Mouse (Mus musculus): Measurements from ENCODE around the gene 9130409I23Rik. TPM values are rescaled to one million over a fixed set of nuclear protein-coding genes. Genes with fewer than 3 reads are reported as not detected.

The 9130409I23Rik gene
- polyA plus RNA-seq, 1 experiment = not detected

DNA sequence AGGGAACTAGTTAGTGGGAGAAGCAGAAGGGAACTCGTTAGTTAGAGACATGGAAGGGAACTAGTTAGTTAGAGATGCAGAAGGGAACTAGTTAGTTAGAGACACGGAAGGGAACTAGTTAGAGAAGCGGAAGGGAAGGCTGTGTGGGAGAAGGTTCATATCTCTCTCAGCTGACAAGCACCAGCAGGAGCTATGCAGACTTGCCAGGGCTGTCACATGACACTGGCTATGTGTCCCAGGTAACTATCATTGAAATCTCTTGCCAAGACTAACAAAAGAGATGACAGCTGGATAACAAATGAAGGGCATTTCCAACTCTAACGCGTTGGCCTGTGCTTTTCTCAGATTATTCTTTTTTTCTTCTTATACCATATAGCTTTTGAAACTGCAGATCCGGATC, 13.6 kb downstream of the 9130409I23Rik start:
- no peaks in the 10 kb centered on the region for H3K4me1 ChIP-seq (ENCODE audit: control insufficient read depth, insufficient read depth, low read length)
- TF ChIP-seq CTCF (IDR thresholded peaks at IDR 0.05; ENCODE audit: control insufficient read depth, insufficient read depth, insufficient replicate concordance, low read depth, low read length) = no peak
- no peak for TF ChIP-seq POLR2A (IDR thresholded peaks at IDR 0.05; ENCODE audit: control insufficient read depth, low read depth, low read length)

DNA sequence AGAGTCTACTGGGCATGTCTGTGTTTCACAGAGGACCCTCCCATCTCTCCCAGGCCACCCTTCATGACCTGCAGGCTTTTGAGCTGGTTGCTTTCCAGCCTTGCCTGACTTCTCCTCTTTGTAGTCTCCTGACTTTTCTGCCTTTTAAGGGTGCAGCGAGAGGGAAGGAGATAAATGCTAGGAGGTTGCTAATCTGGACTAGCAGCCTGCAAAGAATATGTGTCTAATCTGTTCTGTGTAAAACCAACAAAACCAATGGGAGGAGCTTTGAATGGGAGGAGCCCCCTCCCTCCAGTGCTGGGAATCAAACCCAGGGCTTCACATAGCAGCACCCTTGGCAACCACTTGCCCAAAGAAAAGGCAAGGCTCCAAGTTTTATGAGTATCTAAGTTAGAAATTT, 17.3 kb downstream of the 9130409I23Rik start:
- Histone ChIP-seq H3K36me3 (ENCODE audit: control insufficient read depth, insufficient read depth, low read length) (no peaks in the 10 kb centered on the region), H3K4me3 (ENCODE audit: control insufficient read depth, low read depth, low read length) (no peak overlapping the region), H3K27ac (ENCODE audit: control insufficient read depth, insufficient read depth, low read depth, low read length) (no peak overlapping the region), H3K27me3 (ENCODE audit: control insufficient read depth, insufficient read depth, low read length) (no peaks in the 10 kb centered on the region), H3K4me1 (ENCODE audit: control insufficient read depth, insufficient read depth, low read length) (no peaks in the 10 kb centered on the region)
- TF ChIP-seq POLR2A (IDR thresholded peaks at IDR 0.05; ENCODE audit: control insufficient read depth, low read depth, low read length) = no peak
- no peak for TF ChIP-seq CTCF (IDR thresholded peaks at IDR 0.05; ENCODE audit: control insufficient read depth, insufficient read depth, insufficient replicate concordance, low read depth, low read length)

More for the DNA sequence above, 13.6 kb downstream of the 9130409I23Rik start:
- Histone ChIP-seq H3K27me3 (ENCODE audit: control insufficient read depth, insufficient read depth, low read length) (no peaks in the 10 kb centered on the region), H3K36me3 (ENCODE audit: control insufficient read depth, insufficient read depth, low read length) (no peaks in the 10 kb centered on the region), H3K4me3 (ENCODE audit: control insufficient read depth, low read depth, low read length) (no peak overlapping the region), H3K27ac (ENCODE audit: control insufficient read depth, insufficient read depth, low read depth, low read length) (no peak overlapping the region)

DNA sequence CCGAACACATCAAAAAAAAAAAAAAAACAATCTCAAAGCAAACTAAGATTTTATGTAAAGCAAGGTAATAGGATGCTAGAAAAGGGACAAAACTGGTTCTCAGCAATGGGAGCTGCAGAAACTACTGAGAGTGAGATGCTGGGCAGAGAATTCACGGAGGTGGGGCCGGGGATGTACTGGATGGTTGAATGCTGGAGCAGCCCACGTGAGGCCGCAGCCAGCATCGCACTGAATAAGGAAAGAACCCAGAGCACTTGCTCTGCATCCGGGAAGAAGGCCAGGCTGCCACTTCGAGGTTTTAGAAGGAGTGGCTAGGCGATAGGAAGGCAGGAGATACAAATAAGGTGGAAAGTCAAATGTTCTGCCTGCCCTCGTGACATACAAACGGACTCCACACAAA, 18.6 kb downstream of the 9130409I23Rik start:
- H3K27ac ChIP-seq (ENCODE audit: control insufficient read depth, insufficient read depth, low read depth, low read length) = no peak overlapping the region
- H3K36me3 ChIP-seq (ENCODE audit: control insufficient read depth, insufficient read depth, low read length) = no peaks in the 10 kb centered on the region
- no peaks in the 10 kb centered on the region for H3K4me1 ChIP-seq (ENCODE audit: control insufficient read depth, insufficient read depth, low read length)
- no peak for TF ChIP-seq CTCF (IDR thresholded peaks at IDR 0.05; ENCODE audit: control insufficient read depth, insufficient read depth, insufficient replicate concordance, low read depth, low read length)
- no peak for TF ChIP-seq POLR2A (IDR thresholded peaks at IDR 0.05; ENCODE audit: control insufficient read depth, low read depth, low read length)
- H3K4me3 ChIP-seq (ENCODE audit: control insufficient read depth, low read depth, low read length) = no peak overlapping the region
- H3K27me3 ChIP-seq (ENCODE audit: control insufficient read depth, insufficient read depth, low read length) = no peaks in the 10 kb centered on the region

DNA sequence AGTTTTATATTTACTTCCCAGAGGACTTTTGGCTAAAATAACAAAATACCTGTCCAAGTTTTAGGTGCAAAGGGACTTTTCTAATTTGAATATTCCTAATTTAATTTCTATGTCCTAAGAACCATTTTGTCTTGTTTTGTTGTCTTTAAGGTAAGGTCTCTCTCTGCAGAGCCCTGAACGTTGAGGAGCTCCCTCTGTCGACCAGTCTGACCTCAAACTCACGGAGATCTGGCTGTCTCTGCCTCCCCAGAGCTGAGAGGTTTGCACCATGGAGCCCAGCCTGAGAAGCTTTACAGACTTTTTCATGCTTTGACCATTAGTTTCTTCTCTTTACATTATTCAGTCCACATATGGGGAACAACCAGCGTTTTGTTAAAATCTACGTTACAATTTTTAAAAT, 22.0 kb downstream of the 9130409I23Rik start:
- no peaks in the 10 kb centered on the region for H3K4me1 ChIP-seq (ENCODE audit: control insufficient read depth, insufficient read depth, low read length)
- no peaks in the 10 kb centered on the region for H3K27me3 ChIP-seq (ENCODE audit: control insufficient read depth, insufficient read depth, low read length)
- H3K27ac ChIP-seq (ENCODE audit: control insufficient read depth, insufficient read depth, low read depth, low read length) = no peak overlapping the region
- no peak for TF ChIP-seq POLR2A (IDR thresholded peaks at IDR 0.05; ENCODE audit: control insufficient read depth, low read depth, low read length)
- H3K4me3 ChIP-seq (ENCODE audit: control insufficient read depth, low read depth, low read length) = no peak overlapping the region
- no peaks in the 10 kb centered on the region for H3K36me3 ChIP-seq (ENCODE audit: control insufficient read depth, insufficient read depth, low read length)

DNA sequence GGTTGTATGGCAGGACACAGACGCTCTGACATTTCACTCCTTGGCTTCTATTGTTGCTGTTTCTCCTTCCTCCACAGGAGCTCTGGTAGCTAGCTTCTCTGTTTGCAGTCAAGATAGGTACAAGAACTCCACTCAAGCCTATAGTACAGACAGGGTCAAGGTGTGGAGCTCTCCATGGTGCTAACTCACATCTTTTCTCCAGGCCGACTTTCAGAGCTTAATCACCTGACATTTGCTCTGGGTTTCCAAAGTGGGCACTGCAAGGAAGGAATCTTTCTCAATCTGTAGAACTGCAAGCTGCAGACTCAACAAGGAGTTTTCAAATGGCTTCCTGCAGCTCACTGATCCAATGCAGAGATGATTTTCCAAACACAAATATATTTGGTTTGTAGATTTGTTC, 33.0 kb downstream of the 9130409I23Rik start:
- no peak for TF ChIP-seq POLR2A (IDR thresholded peaks at IDR 0.05; ENCODE audit: control insufficient read depth, low read depth, low read length)
- TF ChIP-seq CTCF (IDR thresholded peaks at IDR 0.05; ENCODE audit: control insufficient read depth, insufficient read depth, insufficient replicate concordance, low read depth, low read length) = no peak
- H3K4me1 ChIP-seq (ENCODE audit: control insufficient read depth, insufficient read depth, low read length) = no peaks in the 10 kb centered on the region
- H3K27ac ChIP-seq (ENCODE audit: control insufficient read depth, insufficient read depth, low read depth, low read length) = no peak overlapping the region
- H3K27me3 ChIP-seq (ENCODE audit: control insufficient read depth, insufficient read depth, low read length) = no peaks in the 10 kb centered on the region
- no peaks in the 10 kb centered on the region for H3K36me3 ChIP-seq (ENCODE audit: control insufficient read depth, insufficient read depth, low read length)
- H3K4me3 ChIP-seq (ENCODE audit: control insufficient read depth, low read depth, low read length) = no peak overlapping the region

DNA sequence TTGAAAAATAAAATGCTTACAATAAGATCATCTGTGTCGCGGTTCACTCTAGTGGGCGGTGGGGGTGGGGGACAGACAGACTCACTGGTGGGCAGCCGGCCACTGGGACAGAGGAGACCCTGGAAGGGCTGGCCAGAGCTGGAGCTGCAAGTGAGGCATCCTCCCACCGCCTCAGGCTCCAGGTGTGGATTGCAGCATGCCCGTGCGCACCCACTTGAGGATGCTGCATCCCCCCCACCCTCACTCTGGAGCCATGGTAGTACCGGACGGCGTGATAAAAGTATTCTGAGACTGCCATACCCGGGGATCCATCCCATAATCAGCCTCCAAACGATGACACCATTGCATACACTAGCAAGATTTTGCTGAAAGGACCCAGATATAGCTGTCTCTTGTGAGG, 39.0 kb downstream of the 9130409I23Rik start:
- Histone ChIP-seq H3K4me3 (ENCODE audit: control insufficient read depth, low read depth, low read length) (no peak overlapping the region), H3K27ac (ENCODE audit: control insufficient read depth, insufficient read depth, low read depth, low read length) (no peak overlapping the region), H3K4me1 (ENCODE audit: control insufficient read depth, insufficient read depth, low read length) (no peaks in the 10 kb centered on the region), H3K27me3 (ENCODE audit: control insufficient read depth, insufficient read depth, low read length) (no peaks in the 10 kb centered on the region), H3K36me3 (ENCODE audit: control insufficient read depth, insufficient read depth, low read length) (no peaks in the 10 kb centered on the region; the same call in 1 of the 2 replicates)
- TF ChIP-seq CTCF (IDR thresholded peaks at IDR 0.05; ENCODE audit: control insufficient read depth, insufficient read depth, insufficient replicate concordance, low read depth, low read length) (no peak), POLR2A (IDR thresholded peaks at IDR 0.05; ENCODE audit: control insufficient read depth, low read depth, low read length) (no peak)

Other genes starting within 250 kb of the 9130409I23Rik start
- gene H3f3a, start 237.3 kb upstream of the 9130409I23Rik start, polyA plus RNA-seq (2012; rRNA removed) = 538 and 540 TPM in 2 replicates
- 9.1 and 11.1 TPM in 2 replicates for gene Sde2, start 200.1 kb upstream of the 9130409I23Rik start, polyA plus RNA-seq (2012; rRNA removed)
- gene Lefty2, start 158.1 kb upstream of the 9130409I23Rik start, polyA plus RNA-seq (2012; rRNA removed) = 0.17 and 0.18 TPM in 2 replicates
- 8.6 and 9.7 TPM in 2 replicates for gene Pycr2, start 146.9 kb upstream of the 9130409I23Rik start, polyA plus RNA-seq (2012; rRNA removed)
- 1.5 and 2.0 TPM in 2 replicates for gene Lefty1, start 116.2 kb upstream of the 9130409I23Rik start, polyA plus RNA-seq (2012; rRNA removed)
- gene Tmem63a, start 108.9 kb upstream of the 9130409I23Rik start, polyA plus RNA-seq (2012; rRNA removed) = 3.6 and 3.7 TPM in 2 replicates
- gene Ephx1, start 30.3 kb upstream of the 9130409I23Rik start, polyA plus RNA-seq (2012; rRNA removed) = 60.1 and 63.9 TPM in 2 replicates
- 5.2 and 6.2 TPM in 2 replicates for gene Nvl, start 93.0 kb downstream of the 9130409I23Rik start, polyA plus RNA-seq (2012; rRNA removed)
- gene Cnih4, start 93.5 kb downstream of the 9130409I23Rik start, polyA plus RNA-seq (2012; rRNA removed) = 5.5 and 6.0 TPM in 2 replicates
- 94.0 and 96.3 TPM in 2 replicates for gene Wdr26, start 160.8 kb downstream of the 9130409I23Rik start, polyA plus RNA-seq (2012; rRNA removed)